Mouse (Mus musculus): ENCODE measurements around the gene Dpep3.

Gene Dpep3

GRCm38 (mm10) chr8:105935863-105936603 lies 43.2 kb downstream of the Dpep3 start:
- no peak for DNase-seq (ENCODE audit: low spot score in 2 of 2)

GRCm38 (mm10) chr8:105935105-105935504 lies 44.1 kb downstream of the Dpep3 start:
- DNase-seq (ENCODE audit: low spot score in 2 of 2) = no peak

DNA sequence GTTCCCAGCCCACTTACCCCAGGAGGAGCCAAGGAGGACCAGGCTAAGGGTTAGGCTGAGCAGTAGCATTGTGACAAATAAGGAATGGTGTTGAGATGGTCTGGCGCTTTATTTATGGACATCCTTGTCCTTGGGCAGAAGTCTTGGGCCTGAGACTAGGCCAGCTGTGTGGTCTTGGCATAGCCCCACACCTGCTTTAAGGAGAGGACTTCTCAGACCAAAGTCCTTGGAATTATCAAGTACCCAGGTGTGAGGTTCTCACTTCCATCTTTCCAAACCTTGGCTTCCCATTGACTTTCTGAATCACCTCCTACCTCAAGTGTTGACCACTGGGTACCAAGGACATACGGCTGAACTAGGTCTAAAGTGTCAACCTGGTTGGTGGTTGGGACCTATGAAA lies 45.5 kb downstream of the Dpep3 start, which contains the start of gene Ctrl:
TSS of gene Ctrl (minus strand) at position 101 of the 400 bp plus-strand sequence.
- DNase-seq (ENCODE audit: low spot score in 2 of 2) = no peak

DNA sequence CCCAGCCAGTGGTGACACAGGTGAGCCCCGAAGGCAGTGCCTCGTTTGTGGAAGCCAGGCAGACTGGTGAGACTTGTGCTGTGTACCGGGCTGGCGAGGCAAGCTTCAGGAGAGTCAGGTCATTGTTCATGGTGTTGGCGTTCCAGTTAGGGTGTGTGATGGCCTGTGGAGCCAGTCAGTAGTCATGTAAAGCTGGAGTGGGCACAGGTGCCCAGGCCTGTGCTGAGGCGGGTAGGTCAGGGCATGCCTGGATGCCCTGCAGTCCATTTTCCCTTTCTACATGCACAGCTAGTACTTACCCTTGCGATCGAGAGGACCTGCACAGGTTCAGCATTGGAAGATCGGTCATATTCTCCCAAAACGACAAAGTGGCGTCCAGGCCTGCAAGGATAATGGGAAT lies 46.7 kb downstream of the Dpep3 start:
- DNase-seq (ENCODE audit: low spot score in 2 of 2) = no peak

DNA sequence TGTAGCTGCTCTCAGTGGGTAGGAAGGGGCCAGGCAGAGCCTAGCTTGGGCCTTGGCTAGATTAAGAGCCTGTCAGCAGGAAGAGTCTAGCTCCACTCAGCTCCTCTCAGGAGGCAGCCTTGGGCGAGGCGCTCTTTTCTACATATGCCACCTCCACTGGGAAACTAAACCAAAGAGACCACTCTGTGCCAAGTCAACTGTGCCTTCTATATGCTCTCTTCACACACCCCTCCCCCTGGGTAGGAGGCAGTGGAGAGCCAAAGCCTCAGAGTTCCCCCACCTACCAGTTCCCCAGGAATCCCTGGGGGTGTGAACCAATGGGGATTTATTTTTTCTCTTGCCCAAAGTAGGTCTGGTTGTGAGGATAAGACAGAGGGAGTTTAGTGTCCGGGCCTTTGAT lies 48.0 kb downstream of the Dpep3 start:
- DNase-seq (ENCODE audit: low spot score in 2 of 2) = no peak

DNA sequence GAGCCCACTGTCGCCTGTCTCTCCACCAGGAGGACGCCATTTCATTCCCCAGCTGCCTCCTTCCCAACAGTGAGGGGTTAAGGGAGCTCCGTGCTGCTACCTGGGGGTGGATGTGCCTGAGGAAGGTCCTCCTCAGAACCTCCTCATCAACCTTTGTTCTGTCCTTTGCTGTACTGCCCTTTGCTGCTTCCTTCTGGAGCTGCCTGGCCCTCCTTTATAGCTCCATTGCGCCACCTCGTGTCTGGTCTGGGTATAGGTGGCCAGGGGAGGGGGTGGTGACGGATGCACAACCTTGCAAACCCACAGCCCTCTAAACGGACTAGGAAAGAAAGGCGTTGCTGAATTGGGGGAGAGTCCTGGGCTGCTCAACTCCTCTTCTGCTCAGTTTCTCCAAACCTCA lies 48.6 kb downstream of the Dpep3 start:
- DNase-seq (ENCODE audit: low spot score in 2 of 2) = peak; percentile 79 to 93

GRCm38 (mm10) chr8:105925123-105925522 lies 54.1 kb downstream of the Dpep3 start:
- no peak for DNase-seq (ENCODE audit: low spot score in 2 of 2)
